Mouse (Mus musculus) spleen, postnatal 10 days (tissue): Measurements from ENCODE around the gene Spry1.

ENCODE experiments used
- DNase-seq, 2 experiments: peaks; one replicate each; pipeline ENCODE4 v3.0.0; 2021 to 2022; ENCODE audit warnings: low spot score in 2 of 2

Gene Spry1

GRCm38 (mm10) chr3:37641796-37642680 is 2.3 kb downstream of the Spry1 start:
- DNase-seq, result no peak

- no peak for DNase-seq
These were observed 3.0 kb downstream of the Spry1 start for GRCm38 (mm10) chr3:37642681-37643214.

- no peak for DNase-seq
These were observed 3.7 kb downstream of the Spry1 start for GRCm38 (mm10) chr3:37643411-37643810.

- no peak for DNase-seq
These were observed 4.2 kb downstream of the Spry1 start for GRCm38 (mm10) chr3:37643903-37644302.

- no peak for DNase-seq
These were observed 5.3 kb downstream of the Spry1 start for GRCm38 (mm10) chr3:37645061-37645460.

- DNase-seq, result no peak
These were observed 6.5 kb downstream of the Spry1 start for GRCm38 (mm10) chr3:37646221-37646620.

- DNase-seq, result no peak
These were observed 7.5 kb downstream of the Spry1 start for GRCm38 (mm10) chr3:37647225-37647624.

GRCm38 (mm10) chr3:37648244-37648643 is 8.5 kb downstream of the Spry1 start:
- no peak for DNase-seq

GRCm38 (mm10) chr3:37649281-37649680 is 9.5 kb downstream of the Spry1 start:
- no peak for DNase-seq

- no peak for DNase-seq
These were observed 12.8 kb downstream of the Spry1 start for GRCm38 (mm10) chr3:37652537-37652936.

- no peak for DNase-seq
These were observed 14.4 kb downstream of the Spry1 start for GRCm38 (mm10) chr3:37653935-37654729.

- no peak for DNase-seq
These were observed 15.0 kb downstream of the Spry1 start for GRCm38 (mm10) chr3:37654787-37655186.

GRCm38 (mm10) chr3:37655933-37656633 is 16.3 kb downstream of the Spry1 start:
- no peak for DNase-seq

- no peak for DNase-seq
These were observed 17.3 kb downstream of the Spry1 start for GRCm38 (mm10) chr3:37657009-37657408.

- no peak for DNase-seq
These were observed 18.4 kb downstream of the Spry1 start for GRCm38 (mm10) chr3:37658155-37658554.

- no peak for DNase-seq
These were observed 19.9 kb downstream of the Spry1 start for GRCm38 (mm10) chr3:37659621-37660020.

GRCm38 (mm10) chr3:37666291-37667118 is 26.8 kb downstream of the Spry1 start:
- DNase-seq, result no peak

GRCm38 (mm10) chr3:37667119-37667467 is 27.3 kb downstream of the Spry1 start:
- no peak for DNase-seq

- no peak for DNase-seq
These were observed 28.0 kb downstream of the Spry1 start for GRCm38 (mm10) chr3:37667736-37668135.

- DNase-seq, result no peak
These were observed 28.9 kb downstream of the Spry1 start for GRCm38 (mm10) chr3:37668652-37669051.

GRCm38 (mm10) chr3:37669100-37669499 is 29.4 kb downstream of the Spry1 start:
- DNase-seq, result no peak
